Comparison of ENCODE assay signal across 19 mouse cellular contexts in the genomic region with DNA sequence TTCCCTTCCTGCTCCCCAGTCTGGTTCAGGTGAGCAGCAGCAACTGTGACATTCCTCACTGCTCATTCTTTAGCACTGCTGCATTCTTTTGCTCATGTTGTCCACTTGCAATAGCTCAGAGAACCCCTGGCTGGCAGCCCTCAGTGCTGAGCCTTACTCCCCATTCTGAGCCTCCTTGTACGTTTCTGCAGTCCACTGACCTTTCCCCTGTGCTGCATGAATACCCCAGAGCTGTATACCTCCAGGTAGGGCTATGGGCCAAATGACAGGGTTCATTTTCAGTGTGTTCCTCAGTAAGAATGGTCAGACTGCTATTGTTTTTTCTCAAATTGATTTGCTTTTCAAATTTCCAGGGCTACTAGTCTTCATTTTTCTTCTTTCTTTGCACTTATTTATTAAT.
"Had no signal": no experiment of that assay in that cellular context is flagged by ENCODE, and none has a peak within 500 bp of the region (broad histone marks: within the 10 kb centered on the region; RNA-seq: fewer than 3 reads in every experiment).

No protein-coding gene starts in this region.

- ATAC-seq: inflammation-experienced regulatory T-cells, adult 6 months; intestine, embryonic 16.5 days; midbrain, embryonic 15.5 days had no signal

- H3K4me3 ChIP-seq: layer of hippocampus, adult 2 months; left cerebral cortex, adult 2 months; liver, embryonic 13.5 days; midbrain, embryonic 12.5 days; midbrain, embryonic 15.5 days; neural tube, embryonic 12.5 days; neural tube, embryonic 15.5 days had no signal

- DNase-seq: layer of hippocampus, adult 9-11 months; liver, embryonic 13.5 days; lung, adult 2 months; right cerebral cortex, adult 18-20 months; right cerebral cortex, postnatal 14 days; right cerebral cortex, postnatal 4 days; thymus, adult 2 months; thymus, postnatal 14 days; thymus, postnatal 4 days had no signal

- H3K4me2 ChIP-seq: liver, embryonic 13.5 days; midbrain, embryonic 12.5 days; midbrain, embryonic 15.5 days; neural tube, embryonic 12.5 days; neural tube, embryonic 15.5 days had no signal

- H3K36me3 ChIP-seq: liver, embryonic 13.5 days; midbrain, embryonic 12.5 days; midbrain, embryonic 15.5 days; neural tube, embryonic 12.5 days; neural tube, embryonic 15.5 days had no signal

- H3K4me1 ChIP-seq: liver, embryonic 13.5 days; midbrain, embryonic 12.5 days; midbrain, embryonic 15.5 days; neural tube, embryonic 12.5 days; neural tube, embryonic 15.5 days had no signal

- H3K27ac ChIP-seq: layer of hippocampus, adult 2 months; left cerebral cortex, adult 2 months; liver, embryonic 13.5 days; macrophage; midbrain, embryonic 12.5 days; midbrain, embryonic 15.5 days; neural tube, embryonic 12.5 days; neural tube, embryonic 15.5 days; stomach, postnatal 0 days had no signal

- H3K27me3 ChIP-seq: liver, embryonic 13.5 days; midbrain, embryonic 15.5 days; neural tube, embryonic 12.5 days; neural tube, embryonic 15.5 days had no signal

- H3K9me3 ChIP-seq: liver, embryonic 13.5 days; midbrain, embryonic 12.5 days; midbrain, embryonic 15.5 days; neural tube, embryonic 12.5 days; neural tube, embryonic 15.5 days had no signal

- H3K9ac ChIP-seq: liver, embryonic 13.5 days; midbrain, embryonic 12.5 days; midbrain, embryonic 15.5 days; neural tube, embryonic 12.5 days; neural tube, embryonic 15.5 days had no signal
